Mouse (Mus musculus): ENCODE data around the gene Lrrfip1.

GRCm38 (mm10) chr1:91044176-91044575 lies 45.6 kb downstream of the Lrrfip1 start:
- TF ChIP-seq CTCF (IDR thresholded peaks at IDR 0.05; ENCODE audit: control insufficient read depth, insufficient read depth, insufficient read length) (no peak), USF1 (IDR thresholded peaks at IDR 0.05; ENCODE audit: low read depth) (no peak), MYOG (IDR thresholded peaks at IDR 0.05; ENCODE audit: control insufficient read depth, extremely low read depth, insufficient read length) (no peak), MAX (IDR thresholded peaks at IDR 0.05) (no peak), MYOD1 (IDR thresholded peaks at IDR 0.05; ENCODE audit: control insufficient read depth, insufficient read length, low read depth) (no peak), CEBPB (IDR thresholded peaks at IDR 0.05; ENCODE audit: low read depth) (no peak), FOSL1 (IDR thresholded peaks at IDR 0.05; ENCODE audit: insufficient read depth, low read length, poor library complexity, severe bottlenecking) (no peak)

Measured in C2C12 (cell line).